Mouse (Mus musculus): ENCODE results near the gene Hist1h2af.

Gene Hist1h2af

DNA sequence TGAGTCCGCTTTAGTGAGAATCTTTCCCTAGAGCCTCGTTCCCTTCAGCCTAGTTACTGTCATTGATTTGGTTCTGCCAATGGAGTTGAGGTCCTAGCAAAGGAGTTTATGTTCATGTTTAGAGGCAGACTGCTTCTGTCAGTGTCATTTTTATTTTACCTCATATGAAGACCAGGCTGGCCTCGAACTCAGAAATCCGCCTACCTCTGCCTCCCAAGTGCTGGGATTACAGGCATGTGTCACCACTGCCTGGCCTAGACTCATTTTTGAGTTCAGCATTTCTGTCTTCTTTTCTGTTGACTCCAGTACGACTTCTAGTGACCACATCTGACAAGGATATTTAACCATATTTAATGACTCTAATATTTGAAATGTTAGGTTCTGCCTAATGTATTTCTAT, 18.4 kb upstream of the Hist1h2af start:
- DNase-seq (ENCODE audit: low read depth) = no peak

DNA sequence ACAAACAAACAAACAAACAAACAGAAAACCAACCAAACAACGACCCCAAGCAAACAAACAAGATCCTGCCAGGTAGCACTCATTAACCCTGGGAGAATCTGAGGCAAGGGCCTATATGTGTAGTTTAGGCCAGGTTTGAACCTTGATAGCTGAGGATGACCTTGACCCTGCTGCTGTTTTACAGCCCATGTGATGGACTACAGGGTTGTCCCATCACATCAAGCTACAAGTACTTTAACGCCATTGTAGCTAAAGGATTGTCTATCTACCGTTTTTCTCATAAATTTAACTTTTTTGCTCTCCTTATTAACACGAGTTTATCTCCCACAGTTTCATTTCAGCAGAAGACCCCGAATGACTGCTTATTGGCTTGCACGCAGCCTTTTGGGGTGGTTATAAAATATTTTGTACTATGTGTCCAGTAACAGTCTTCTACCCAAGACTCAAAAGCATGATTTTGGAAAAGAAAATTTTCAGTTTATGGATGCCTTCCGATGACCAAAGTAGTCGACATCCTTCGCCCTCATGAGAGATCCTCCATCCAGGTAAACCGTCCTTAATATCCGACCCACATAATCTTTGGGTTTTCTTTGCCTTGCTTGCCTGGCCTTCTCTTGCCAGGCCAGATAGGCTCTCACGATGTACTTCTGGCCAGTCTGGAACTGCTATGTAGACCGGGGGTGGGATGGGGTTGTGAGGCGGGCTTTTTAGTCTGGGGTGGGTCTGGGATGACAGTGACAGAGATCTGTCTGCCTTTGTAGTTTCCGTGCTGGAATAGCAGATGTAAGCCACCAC, 17.7 kb upstream of the Hist1h2af start:
- DNase-seq (ENCODE audit: low read depth) = no peak

DNA sequence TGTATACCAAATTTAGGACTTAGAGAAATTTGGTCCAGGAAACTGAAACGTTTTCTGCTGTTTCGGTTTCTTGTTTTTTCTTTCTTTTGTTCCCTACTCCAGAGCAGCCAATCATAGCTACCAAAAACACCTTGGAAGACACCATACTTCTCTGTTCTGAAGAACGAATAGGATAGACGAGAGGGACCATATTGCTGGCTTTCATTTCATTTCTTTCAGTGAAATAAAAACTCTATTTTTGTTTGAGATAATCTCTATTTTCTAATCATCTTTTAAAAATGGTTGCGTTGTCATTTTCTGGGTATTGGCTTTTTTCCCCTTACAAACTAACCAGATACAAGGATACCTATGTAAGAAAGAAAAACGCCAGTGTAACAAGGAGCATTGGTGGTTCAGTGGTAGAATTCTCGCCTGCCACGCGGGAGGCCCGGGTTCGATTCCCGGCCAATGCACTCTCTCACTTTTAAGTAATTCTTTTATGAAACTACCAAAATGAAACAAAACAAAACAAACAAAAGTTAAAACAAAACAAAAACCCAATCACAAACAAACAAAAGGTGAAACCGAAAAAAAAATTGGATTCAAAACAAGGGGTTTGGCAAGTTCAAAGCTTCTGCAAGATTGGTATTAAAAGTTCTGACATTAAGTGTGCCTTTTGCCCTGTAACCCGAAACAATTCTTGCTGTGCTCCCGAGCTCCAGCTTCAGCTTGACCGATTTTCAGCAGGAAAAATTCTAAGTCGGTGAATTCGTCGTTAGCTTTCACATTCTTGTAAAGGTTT, 16.7 kb upstream of the Hist1h2af start:
- peak; percentile 83 for DNase-seq (ENCODE audit: low read depth)

DNA sequence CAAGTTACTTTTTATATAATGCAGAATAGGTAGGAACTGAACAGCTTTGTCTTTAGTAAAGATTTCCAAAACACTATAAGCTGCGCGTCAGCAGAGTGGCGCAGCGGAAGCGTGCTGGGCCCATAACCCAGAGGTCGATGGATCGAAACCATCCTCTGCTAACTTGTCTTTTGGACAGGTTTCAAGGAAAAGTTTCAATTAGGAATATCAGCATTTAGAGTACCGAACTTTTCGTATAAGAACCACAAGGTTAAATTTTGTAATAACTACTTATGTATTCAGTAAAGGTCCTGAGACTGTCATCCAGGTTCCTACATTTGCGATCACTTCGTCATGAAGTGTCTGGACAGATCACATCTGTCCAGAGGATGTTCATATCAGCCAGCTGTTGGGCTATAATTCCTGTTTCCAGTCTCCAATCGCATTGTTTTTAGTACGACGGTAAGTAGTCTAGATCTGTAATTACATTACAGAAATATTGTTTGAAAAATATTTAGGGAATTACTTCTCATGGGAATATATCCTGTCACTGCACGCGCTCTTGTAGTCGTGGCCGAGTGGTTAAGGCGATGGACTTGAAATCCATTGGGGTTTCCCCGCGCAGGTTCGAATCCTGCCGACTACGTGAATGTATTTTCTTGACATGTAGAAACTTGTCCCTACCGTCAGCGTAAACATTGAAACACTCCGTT, 16.0 kb upstream of the Hist1h2af start:
- DNase-seq (ENCODE audit: low read depth) = peak; percentile 89

DNA sequence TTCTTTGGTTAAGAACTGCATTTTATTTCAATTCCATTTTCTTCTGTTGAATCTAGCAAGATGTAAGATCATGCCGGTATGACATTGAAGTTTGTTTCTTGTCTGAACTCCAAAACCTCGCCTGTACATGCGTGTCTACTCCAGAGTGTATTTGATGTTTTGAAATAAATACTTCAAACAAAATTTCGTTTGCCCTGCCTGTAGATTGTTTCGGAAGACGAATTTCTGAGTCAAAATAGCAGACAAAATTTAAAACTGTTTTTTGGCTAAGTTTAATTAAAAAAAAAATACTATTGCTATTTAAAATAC, 15.5 kb upstream of the Hist1h2af start:
- no peak for DNase-seq (ENCODE audit: low read depth)

DNA sequence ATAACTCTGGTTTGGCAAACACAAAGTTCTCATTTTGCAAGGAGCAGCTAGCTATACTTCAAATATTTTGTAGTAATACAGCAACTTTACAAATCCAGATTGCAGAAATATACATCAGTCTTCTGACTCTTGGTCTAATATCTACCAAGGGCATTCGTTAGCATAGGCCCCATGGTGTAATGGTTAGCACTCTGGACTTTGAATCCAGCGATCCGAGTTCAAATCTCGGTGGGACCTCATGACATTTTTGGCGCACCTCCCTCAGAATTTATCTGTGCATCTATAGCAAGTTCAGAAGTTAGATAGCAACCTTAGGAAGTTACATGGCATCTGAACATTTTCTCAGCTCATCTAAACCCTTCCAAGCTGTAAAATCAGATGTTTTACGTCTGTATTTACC, 14.8 kb upstream of the Hist1h2af start:
- peak; percentile 85 for DNase-seq (ENCODE audit: low read depth)

DNA sequence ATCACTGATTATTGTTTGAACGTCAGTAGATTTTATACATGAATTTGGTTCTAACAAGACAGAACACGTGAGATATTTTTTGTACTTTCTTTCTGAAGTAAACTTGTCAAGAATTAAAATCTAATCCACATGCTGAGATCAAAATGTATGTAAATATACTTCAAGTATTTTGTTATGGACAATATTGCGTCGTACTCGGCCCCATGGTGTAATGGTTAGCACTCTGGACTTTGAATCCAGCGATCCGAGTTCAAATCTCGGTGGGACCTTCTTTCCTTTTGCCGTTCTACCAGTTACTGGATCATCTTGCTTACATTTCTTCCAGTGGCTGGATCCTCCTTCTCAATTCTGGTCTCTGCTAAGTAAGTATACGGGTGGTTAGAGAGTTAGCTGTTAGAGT, 14.3 kb upstream of the Hist1h2af start:
- DNase-seq (ENCODE audit: low read depth) = peak; percentile 89

DNA sequence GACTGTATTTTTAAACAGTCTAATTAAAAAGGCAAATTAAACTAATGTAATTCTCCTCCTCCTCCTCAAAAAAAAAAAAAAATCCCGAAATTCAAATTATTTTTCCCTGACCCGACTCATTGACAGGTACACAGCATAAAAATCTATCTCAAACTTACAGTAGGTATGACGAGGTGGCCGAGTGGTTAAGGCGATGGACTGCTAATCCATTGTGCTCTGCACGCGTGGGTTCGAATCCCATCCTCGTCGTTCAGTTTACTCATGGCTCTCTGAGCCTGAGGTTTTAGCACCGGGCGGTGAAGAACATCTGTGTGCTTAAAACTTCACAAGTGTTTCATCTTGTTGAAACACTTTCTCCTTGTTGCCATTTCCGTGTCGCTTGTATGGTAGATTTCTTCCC, 12.0 kb upstream of the Hist1h2af start:
- peak; percentile 84 for DNase-seq (ENCODE audit: low read depth)

DNA sequence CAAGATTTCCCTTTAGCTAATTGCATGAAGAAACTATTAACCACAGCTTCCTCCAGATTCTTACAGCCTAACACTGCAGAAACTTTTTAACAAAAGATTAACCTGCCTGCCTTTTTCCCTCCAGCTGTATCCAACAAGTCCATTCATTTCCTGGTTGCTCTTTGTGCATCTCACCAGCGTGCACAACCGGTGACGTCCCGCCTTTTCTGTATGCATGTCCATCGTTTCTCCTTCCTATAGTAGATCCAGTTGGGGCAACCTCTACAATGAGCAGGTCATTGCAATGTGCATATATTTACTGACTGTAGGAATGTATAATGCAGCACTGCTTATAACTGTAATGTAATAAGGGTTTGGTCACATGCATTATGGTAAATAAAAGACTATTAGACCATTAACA, 9.7 kb upstream of the Hist1h2af start:
- DNase-seq (ENCODE audit: low read depth) = no peak

DNA sequence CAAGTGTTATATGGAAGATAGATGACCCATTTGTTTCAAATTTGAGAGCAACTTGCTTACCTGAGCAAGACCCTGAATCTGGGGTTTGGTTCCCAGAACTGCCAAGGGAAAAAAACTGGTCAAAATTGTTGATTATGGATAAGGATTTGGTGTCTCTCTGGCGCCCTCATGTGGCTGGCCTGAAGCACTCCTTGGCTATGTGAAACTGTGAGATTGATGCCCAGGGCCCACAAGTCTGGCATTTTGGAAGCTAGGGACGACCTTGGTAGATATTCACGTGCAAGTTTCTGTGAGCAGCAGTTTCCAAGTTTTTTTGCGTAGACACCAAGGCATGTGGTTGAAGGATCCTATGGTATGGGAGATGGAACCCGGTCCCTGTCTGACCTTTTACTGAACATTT, 9.1 kb upstream of the Hist1h2af start:
- DNase-seq (ENCODE audit: low read depth) = peak; percentile 90

DNA sequence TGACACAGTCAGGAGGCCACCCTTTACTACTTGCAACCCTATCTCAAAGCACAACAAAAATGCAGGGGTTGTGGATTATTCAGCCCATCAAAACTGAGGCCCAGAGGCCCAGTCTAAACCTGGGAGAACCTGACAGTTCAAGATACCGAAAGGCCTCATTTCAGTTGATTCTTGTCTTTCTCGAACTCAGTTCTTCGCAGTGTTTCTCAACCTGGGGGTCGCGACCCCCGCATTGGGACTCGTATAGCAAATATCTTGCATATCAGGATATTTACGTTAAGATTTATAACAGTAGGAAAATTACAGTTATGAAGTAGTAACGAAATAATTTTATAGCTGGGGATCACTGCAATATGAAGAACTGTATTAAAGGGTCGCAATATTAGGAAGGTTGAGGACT, 7.8 kb upstream of the Hist1h2af start:
- DNase-seq (ENCODE audit: low read depth) = peak; percentile 32

DNA sequence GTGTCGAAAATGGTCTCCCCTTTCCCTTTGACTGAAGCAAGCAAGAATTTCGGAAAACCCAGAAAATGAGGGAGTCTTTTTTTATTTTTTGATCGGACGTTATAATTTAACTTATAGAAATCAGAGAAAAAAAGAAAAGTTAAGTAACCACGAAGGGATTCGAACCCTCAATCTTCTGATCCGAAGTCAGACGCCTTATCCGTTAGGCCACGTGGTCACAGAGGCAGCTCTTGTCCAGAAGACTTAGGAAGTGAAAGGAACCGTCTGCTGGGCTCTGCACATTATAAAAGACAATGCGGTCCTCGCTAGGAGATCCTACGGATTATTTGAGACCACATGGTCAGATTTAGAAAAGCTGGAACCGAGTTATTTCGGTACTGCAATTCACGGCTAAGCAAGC, 7.4 kb upstream of the Hist1h2af start:
- DNase-seq (ENCODE audit: low read depth) = peak; percentile 94

DNA sequence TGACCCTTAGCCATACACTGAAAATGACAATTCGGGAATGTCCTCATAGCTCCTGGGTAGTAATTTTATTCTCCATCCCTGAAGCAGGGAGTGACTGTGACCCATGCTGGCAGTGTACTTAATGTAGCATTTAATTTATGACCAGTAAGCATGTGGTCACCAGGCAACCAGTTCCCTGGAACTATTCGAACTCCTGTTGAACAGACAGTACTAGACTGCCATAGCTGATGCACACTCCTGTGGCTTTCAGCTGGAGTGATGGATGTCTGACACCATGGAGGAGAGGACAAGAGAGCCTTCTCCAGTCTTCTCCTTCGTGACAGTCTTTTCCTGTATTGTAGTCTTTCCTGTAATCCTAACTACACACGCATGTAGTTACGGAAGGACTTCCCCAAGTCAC, 4.7 kb upstream of the Hist1h2af start:
- DNase-seq (ENCODE audit: low read depth) = no peak

DNA sequence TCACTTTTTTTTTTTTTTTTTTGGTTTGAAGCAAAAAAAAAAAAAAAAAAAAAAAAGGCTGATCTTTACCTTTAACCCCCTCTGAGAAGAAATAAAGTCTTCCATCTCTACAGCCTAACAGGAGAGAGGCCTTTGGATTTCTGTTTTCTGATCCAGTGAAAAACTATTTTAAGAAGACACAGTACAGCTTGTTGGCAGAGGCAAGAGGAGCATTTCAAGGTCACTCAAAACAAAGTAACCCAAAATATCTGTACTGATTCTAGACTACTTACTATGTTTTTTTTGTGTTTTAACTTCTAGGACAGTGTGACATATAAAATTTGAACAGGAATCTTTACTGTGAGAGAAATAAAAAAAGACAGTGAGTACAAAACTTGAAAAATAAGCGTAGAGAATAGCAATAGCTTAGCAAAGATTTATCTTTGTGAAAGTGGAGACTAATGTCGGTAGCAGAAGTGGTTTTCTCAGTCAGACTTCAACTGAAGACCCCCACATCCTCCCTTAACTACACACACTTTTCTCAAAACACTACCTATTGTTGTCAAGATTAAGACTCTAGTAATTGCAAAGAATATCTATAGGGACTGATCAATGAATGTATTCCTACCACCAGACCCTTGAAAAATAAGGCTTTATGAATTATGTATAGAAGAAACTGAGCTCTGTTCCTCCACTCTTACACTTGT, 4.1 kb upstream of the Hist1h2af start:
- no peak for DNase-seq (ENCODE audit: low read depth)

DNA sequence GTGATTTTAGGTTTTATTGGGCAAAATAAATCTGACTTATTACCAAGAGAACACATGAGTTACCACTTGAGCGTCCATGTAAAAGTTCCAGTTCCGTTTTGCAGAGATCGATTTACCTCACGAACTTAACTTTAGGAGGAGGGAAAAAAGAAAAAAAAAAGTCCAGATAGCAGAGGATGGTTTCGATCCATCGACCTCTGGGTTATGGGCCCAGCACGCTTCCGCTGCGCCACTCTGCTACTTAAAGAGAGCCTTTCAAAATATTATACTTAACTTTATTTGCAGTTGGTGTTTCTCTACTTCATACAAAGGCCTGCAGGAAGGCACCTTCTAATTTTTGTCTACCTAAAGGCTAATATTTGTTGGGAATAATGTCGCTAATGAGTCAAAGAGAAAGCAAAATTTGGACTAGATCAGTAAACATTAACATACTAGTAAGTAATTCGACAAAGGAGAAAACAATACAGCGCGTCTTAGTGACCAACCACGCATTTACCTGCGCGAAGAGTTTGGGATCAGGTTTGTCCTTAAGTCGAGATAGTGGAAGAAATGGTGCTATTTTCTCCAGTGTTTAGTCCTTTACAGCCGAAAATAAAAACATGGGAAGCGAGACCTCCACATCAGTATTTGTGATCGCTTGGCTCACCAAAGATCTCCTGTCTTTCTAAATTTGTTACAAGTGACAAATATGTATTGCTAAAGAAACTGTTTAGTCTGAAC, 3.4 kb upstream of the Hist1h2af start:
- peak; percentile 76 for DNase-seq (ENCODE audit: low read depth)

DNA sequence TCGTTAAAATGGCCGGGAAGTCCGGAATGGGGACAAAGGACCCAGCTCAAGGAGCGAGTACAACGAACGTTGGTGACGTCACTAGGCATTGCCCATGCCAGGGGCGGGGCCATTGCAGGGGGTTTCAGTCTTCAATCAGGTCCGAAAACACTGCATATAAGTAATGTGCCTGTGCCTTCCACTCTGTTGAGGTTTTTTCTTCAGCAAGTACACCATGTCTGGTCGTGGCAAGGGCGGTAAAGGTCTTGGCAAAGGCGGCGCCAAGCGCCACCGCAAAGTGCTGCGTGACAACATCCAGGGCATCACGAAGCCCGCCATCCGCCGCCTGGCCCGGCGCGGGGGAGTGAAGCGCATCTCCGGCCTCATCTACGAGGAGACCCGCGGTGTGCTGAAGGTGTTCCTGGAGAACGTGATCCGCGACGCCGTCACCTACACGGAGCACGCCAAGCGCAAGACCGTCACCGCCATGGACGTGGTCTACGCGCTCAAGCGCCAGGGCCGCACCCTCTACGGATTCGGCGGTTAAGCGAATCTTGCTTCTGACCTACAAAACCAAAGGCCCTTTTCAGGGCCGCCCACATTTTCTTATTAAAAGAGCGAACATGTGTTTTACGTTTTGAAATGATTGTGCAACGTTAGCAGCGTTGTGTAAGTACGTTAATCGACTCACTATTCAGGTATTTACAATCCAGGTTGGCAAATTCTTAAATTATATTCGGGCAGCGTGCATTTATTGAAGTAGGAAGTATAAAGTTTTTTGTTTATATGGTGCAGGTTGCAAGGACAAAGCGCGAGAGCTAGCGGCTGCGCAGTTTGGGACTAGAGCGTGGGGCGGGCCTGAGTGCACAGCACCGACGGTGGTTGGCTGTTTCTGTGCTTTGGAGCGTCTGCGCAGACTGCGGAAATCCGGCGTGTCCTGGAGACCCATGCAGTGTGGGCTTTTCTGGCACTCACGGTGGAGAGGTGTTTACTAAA, 2.5 kb upstream of the Hist1h2af start, which contains the start of gene Hist1h4h:
Gene Hist1h4h, plus strand, starts transcription at position 150 of the 975 bp plus-strand sequence.
- DNase-seq (ENCODE audit: low read depth) = peak; percentile 96

DNA sequence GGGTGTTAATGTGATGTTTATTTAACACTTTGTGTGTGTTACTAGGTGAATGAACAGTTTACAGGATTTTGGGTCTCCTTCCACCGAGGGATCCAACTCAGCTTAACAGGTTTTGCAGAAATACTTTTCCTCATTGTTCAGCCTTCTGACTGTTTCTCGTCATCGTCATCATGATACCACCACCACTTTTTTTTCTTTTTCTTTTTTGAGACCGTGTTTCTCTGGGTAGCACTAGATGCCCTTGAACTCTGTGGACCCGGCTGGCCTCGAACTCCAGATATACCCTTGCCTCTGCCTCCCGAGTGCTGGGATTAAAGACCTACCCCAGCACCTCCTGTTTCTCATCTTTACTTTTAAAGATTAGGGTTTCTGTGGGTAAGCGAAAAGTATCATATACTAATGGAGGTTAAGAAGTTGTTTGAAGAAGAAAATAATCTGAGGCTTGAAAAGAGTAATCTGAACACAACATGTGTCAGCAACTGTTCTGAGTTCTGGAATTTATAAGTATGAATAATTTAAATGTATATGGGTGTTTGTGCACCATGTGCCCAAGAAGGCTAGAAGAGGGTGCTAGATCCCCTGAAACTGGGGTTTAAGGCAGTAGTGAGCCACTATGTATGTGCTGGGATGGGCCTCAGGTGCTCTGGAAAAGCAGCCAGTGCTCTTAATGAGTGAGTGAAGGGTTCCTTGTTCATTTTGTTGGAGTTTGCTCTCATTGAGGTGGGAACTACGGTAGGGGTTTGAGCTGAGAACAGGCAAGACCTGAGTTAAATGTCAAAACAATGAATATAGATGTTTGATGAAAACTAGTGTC, 1.2 kb upstream of the Hist1h2af start:
- peak; percentile 22 for DNase-seq (ENCODE audit: low read depth)

DNA sequence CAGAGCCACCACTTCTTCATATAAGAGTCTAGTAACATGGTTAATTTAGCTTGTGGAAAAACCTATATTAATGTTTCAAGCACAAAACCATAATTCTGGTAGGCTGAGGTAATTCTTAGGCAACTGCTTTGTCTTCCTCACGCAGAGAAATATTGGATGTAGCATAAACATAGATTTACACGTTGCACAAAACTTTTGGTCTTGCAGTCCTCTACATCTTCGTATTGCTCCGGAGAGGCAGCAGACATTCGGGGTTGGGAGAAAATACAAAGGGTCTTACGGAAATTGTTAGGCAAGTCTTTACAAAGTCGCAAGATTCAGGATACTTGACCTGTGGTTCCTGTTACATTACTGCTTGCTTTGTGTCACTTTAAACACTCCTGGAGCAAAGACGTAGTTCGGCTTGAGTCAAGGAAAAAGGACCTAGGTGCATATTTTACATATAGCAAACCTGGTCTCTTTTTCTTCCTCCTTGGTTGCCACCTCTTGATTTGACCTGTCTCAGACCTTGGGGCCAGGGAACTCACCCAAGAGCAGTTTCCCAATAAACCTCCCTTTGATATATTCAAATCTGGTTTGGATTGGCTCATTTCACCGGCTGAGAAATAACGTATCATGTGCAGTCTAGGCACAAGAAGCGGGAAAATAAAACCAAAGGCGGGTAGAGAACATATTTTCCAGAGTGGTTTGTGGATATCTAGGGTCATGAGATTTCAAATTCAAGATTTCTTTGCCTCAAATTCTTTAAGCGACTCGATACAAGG, 844 bp downstream of the Hist1h2af start:
- no peak for DNase-seq (ENCODE audit: low read depth)
